Mouse (Mus musculus): Measurements from ENCODE around the gene Zswim9.

DNA sequence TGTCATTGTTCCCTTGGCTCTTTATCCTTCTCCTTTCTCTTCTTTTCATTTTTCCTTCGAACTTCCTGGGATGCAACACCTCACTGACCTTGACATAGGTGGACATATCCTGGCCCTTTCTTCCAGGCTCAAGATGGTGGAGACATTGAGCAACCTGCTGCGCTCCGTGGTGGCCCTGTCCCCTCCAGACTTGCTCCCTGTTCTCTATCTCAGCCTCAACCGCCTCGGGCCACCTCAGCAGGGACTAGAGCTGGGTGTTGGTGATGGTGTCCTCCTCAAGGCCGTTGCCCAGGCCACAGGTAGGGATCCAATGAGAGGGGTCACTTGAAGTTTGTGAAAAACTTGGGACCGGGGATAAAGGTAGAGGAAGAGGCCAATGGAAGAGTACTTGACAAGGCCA lies 16.7 kb upstream of the Zswim9 start:
- TF ChIP-seq POLR2A (IDR thresholded peaks at IDR 0.05; ENCODE audit: extremely low read depth, insufficient read depth, low read length) (no peak), CTCF (IDR thresholded peaks at IDR 0.05; ENCODE audit: low read depth, low read length) (no peak)

Measured in liver, adult 2 months (tissue).